Mouse (Mus musculus) ES-E14 (cell line): ENCODE measurements around the gene Tm9sf3. TPM values are rescaled to one million over a fixed set of nuclear protein-coding genes. Genes with fewer than 3 reads are reported as not detected.
A peak's percentile ranks its signal among the peaks of the same experiment; 100 is the strongest.

ENCODE experiments used
- DNase-seq: peaks from one replicate; pipeline ENCODE4 v3.0.0-alpha.2; 2013; ENCODE audit warnings: low read depth, low spot score
- H3K27ac ChIP-seq: 2 replicates; pipeline ENCODE4 v1.5.1; 2012; ENCODE audit warnings: low read depth, mild to moderate bottlenecking, low read length, moderate library complexity, mixed read lengths; ENCODE audit not compliant: poor library complexity, insufficient read depth, severe bottlenecking
- H3K36me3 ChIP-seq: 2 replicates; pipeline ENCODE4 v1.6.1; 2012; ENCODE audit warnings: mild to moderate bottlenecking, low read length, moderate library complexity, mixed read lengths; ENCODE audit not compliant: control insufficient read depth, poor library complexity, insufficient read depth, severe bottlenecking
- H3K4me1 ChIP-seq, 2 experiments: fragments of 150-350 bp in 1 of 2; sonication (generic) in 1 of 2; 2 replicates each; pipeline ENCODE4 v1.6.1; 2012; ENCODE audit warnings: low read length in 2 of 2, mild to moderate bottlenecking in 1 of 2, mixed read lengths in 1 of 2; ENCODE audit not compliant: control insufficient read depth in 2 of 2, insufficient read depth in 2 of 2, poor library complexity in 1 of 2
- H3K4me3 ChIP-seq, 2 experiments: fragments of 150-350 bp in 1 of 2; sonication (generic) in 1 of 2; 2 replicates each; pipeline ENCODE4 v1.5.1; 2012; ENCODE audit warnings: low read length in 2 of 2, low read depth in 1 of 2, mild to moderate bottlenecking in 1 of 2, mixed read lengths in 1 of 2; ENCODE audit not compliant: insufficient read depth in 1 of 2, poor library complexity in 1 of 2, severe bottlenecking in 1 of 2
- H3K9ac ChIP-seq: 2 replicates; pipeline ENCODE4 v1.6.1; 2012; ENCODE audit warnings: low read depth, mild to moderate bottlenecking, low read length, mixed read lengths; ENCODE audit not compliant: poor library complexity, insufficient read depth, severe bottlenecking
- H3K9me3 ChIP-seq: fragments of 150-350 bp; sonication (generic); 2 replicates; pipeline ENCODE4 v1.6.1; 2012; ENCODE audit warnings: low read depth, mild to moderate bottlenecking, low read length; ENCODE audit not compliant: control insufficient read depth, insufficient read depth
- CHD2 ChIP-seq: IDR thresholded peaks from 2 replicates; pipeline ENCODE4 v1.6.1; 2014; ENCODE audit warnings: mild to moderate bottlenecking, low read depth, low read length, inconsistent platforms
- HCFC1 ChIP-seq: IDR thresholded peaks from 2 replicates; pipeline ENCODE4 v1.6.1; 2012; ENCODE audit warnings: low read length, inconsistent platforms, borderline replicate concordance; ENCODE audit not compliant: insufficient read depth
- MAFK ChIP-seq: IDR thresholded peaks from 2 replicates; pipeline ENCODE4 v1.6.1; 2014; ENCODE audit warnings: mild to moderate bottlenecking, low read depth, low read length, inconsistent platforms; ENCODE audit not compliant: insufficient read depth
- ZC3H11A ChIP-seq: IDR thresholded peaks from 2 replicates; pipeline ENCODE4 v1.6.1; 2012; ENCODE audit warnings: low read depth, mild to moderate bottlenecking, inconsistent platforms, low read length, borderline replicate concordance
- ZNF384 ChIP-seq: IDR thresholded peaks from 2 replicates; pipeline ENCODE4 v1.6.1; 2012; ENCODE audit warnings: low read depth, low read length, inconsistent platforms
- in situ Hi-C, 2 experiments: fragments of 600-800 bp; cut with MboI; formaldehyde crosslinking; loops; one replicate each; pipeline ENCODE4 v1.15.1; 2025; ENCODE audit warnings: low sequenced_read_pairs in 2 of 2, inconsistent platforms in 1 of 2; ENCODE audit not compliant: unreplicated experiment in 2 of 2
- total RNA-seq: library from RNA; depleted of rRNA; stranded (reverse); fragments of 300-350 nt; gene quantifications from 2 replicates; pipeline ENCODE4 v1.2.3, GENCODE M21; 2012

Tm9sf3 gene
- total RNA-seq, 1 experiment = 117 TPM

DNA sequence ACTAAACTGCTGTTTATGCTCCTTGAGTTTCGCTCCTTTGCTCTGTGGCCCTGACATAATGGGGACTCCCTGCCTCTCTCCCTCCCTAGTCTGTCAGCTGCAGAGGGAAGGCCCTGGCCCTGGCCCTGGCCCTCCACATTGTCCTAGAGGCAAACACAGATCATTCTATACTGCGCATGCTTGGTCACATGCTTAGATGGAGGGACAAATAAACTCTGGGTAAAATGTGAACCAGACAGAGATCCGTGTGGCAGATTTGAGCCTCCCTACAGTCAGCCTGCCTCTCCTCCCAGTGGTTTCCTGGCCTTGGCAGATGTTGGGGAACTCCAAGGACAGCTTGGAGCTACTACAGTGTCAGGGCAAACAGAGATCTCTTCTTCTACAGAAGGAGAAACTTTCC, 40.1 kb upstream of the Tm9sf3 start:
- H3K4me1 ChIP-seq = no peaks in the 10 kb centered on the region
- H3K9me3 ChIP-seq = no peaks in the 10 kb centered on the region
- H3K27ac ChIP-seq = no peak overlapping the region; the same call in 1 of the 2 replicates
- DNase-seq = no peak
- no peak overlapping the region for H3K4me3 ChIP-seq
- in situ Hi-C loops = no loop called here
- no peaks in the 10 kb centered on the region for H3K36me3 ChIP-seq
- TF ChIP-seq CHD2 (no peak), ZC3H11A (no peak), MAFK (no peak), HCFC1 (no peak), ZNF384 (no peak)
- H3K9ac ChIP-seq = no peak overlapping the region

DNA sequence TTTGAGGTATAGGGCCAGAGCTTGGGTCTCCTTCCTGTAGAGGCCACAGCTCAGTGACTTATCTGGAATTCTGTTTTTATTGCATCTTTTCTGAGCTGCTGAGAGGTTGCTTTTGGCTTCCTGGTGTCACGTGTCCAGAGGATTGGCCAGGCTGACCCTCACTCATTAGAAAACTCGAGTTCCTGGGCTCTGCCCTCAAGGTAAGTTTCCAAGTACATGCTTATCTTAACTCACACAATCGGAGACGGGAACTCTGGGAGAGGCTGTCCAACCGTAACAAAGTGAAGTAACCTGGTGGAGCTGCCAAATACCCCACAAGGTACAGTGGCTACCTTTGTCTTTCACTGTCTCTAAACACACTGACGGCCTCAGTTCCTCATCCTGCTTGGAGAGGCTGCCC, 39.6 kb upstream of the Tm9sf3 start:
- H3K27ac ChIP-seq = no peak overlapping the region
- in situ Hi-C loops = no loop called here
- no peak for DNase-seq

DNA sequence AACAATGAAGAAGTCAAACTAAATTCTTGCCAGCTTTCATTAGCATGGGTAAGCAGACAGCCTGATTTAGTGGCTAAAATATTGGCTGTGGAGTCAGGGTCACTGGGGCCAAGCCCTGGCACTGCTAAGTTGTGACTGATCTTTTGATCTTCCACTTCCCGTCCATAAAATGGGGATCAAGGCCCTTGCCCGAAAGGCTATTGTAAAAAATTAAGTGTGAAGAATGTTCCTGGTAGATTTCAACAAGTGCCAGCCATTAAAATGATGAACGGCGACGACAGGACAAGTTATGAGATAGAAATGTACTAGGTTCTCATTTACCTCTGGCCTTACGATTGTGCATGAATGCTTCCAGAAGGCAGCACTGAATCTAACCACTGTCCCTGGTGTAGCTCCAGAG, 38.1 kb upstream of the Tm9sf3 start:
- Histone ChIP-seq H3K9me3 (no peaks in the 10 kb centered on the region), H3K27ac (no peak overlapping the region), H3K4me3 (no peak overlapping the region), H3K36me3 (no peaks in the 10 kb centered on the region), H3K4me1 (no peaks in the 10 kb centered on the region), H3K9ac (no peak overlapping the region)
- TF ChIP-seq HCFC1 (no peak), ZNF384 (no peak), MAFK (no peak), CHD2 (no peak), ZC3H11A (no peak)
- no peak for DNase-seq
- in situ Hi-C loops = no loop called here

More for the DNA sequence above, 39.6 kb upstream of the Tm9sf3 start:
- no peak overlapping the region for H3K9ac ChIP-seq
- no peaks in the 10 kb centered on the region for H3K4me1 ChIP-seq
- H3K36me3 ChIP-seq = no peaks in the 10 kb centered on the region
- no peak overlapping the region for H3K4me3 ChIP-seq
- no peaks in the 10 kb centered on the region for H3K9me3 ChIP-seq
- no peak for TF ChIP-seq ZNF384
- TF ChIP-seq CHD2 = no peak
- no peak for TF ChIP-seq ZC3H11A
- TF ChIP-seq HCFC1 = no peak
- TF ChIP-seq MAFK = no peak

DNA sequence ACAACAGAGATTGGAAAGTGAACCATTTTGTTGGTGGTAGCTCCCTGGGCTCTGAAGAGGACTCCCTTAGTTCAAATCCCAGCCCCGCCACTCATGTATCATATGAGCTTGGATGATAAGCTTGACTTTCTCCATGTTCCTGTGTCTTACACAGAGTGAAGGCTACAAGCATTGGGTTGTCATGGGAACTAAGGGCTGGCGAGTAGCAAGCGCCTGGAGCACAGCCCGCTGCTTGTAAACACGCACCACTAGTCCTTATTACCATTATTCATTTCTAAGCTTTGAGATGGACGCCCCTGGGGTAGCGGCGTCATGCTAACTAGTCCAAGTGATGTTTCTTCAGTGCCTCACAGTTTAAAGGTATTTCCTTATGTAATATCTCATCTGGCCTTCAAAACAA, 35.6 kb upstream of the Tm9sf3 start:
- Histone ChIP-seq H3K9me3 (no peaks in the 10 kb centered on the region), H3K9ac (no peak overlapping the region), H3K36me3 (no peaks in the 10 kb centered on the region), H3K4me3 (no peak overlapping the region), H3K4me1 (peaks cover 0 to 7% of the 10 kb centered on the region in 2 experiments; a peak in 2 of 4 replicates), H3K27ac (no peak overlapping the region)
- no peak for TF ChIP-seq MAFK
- TF ChIP-seq ZNF384 = no peak
- no peak for TF ChIP-seq CHD2
- no peak for TF ChIP-seq ZC3H11A
- TF ChIP-seq HCFC1 = no peak
- in situ Hi-C loops = no loop called here
- DNase-seq = no peak

DNA sequence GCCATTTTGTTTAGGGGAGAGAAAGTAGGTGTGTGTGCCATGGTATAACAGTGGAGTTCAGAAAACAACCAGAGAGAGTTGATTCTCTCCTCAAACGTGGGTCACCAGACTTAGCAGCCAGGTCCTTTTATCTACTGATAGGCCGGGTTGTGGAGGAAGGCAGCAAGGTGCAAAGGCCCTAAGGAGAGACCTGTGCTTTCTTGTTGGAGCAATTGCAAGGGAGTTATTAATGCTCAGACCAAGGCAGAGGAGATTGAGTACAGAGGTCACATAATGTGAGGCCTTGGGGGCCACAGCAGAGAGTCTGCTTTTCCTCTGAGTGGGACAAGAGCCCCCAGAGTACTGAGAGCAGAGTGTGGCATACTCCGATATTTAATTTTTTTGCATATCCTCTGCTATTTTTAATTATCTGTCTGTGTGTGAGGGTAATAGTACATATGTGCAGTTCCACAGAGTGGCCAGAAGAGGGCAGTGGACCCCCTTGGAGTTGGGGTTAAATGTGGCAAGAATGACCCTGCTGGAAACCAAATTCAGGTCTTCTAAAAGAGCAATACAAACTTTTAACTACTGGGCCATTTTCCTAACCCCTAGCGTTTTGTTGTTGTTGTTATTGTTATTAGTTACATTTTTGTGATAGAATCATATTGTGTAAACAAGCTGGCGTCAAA, 27.3 kb upstream of the Tm9sf3 start:
- Histone ChIP-seq H3K4me3 (no peak overlapping the region), H3K27ac (no peak overlapping the region), H3K9me3 (no peaks in the 10 kb centered on the region), H3K4me1 (peaks cover 0 to 1% of the 10 kb centered on the region in 2 experiments; a peak in 2 of 4 replicates), H3K36me3 (no peaks in the 10 kb centered on the region), H3K9ac (no peak overlapping the region)
- in situ Hi-C loops = no loop called here
- no peak for TF ChIP-seq HCFC1
- peak; percentile 39; the same call in 1 of the 2 replicates for TF ChIP-seq ZC3H11A
- TF ChIP-seq MAFK = no peak
- TF ChIP-seq ZNF384 = no peak
- no peak for TF ChIP-seq CHD2
- DNase-seq = no peak
